Mouse (Mus musculus) erythroblast, adult 5-6 weeks (primary cell): ENCODE measurements around the gene Fbxo2. TPM values are rescaled to one million over a fixed set of nuclear protein-coding genes. Genes with fewer than 3 reads are reported as not detected.

ENCODE experiments used
- ATAC-seq: replicated peaks from 2 replicates; pipeline ENCODE4 v1.8.0; 2016; ENCODE audit warnings: moderate number of reproducible peaks, mild to moderate bottlenecking, moderate TSS enrichment, inconsistent platforms; ENCODE audit not compliant: poor library complexity, low FRiP score, severe bottlenecking
- total RNA-seq, 2 experiments: library from RNA; stranded (forward) in 1 of 2; stranded (reverse) in 1 of 2; fragments of 150-400 nt in 1 of 2; fragments of 200-764, 138-1000 nt in 1 of 2; gene quantifications; 2 replicates each; pipeline versions ENCODE4 v1.2.3 to v1.2.4; 2015 to 2017; ENCODE audit warnings: low replicate concordance in 2 of 2

The Fbxo2 gene
- total RNA-seq, 2 experiments from 2014 or later = not detected

GRCm38 (mm10) chr4:148140098-148141011 is 20.1 kb upstream of the Fbxo2 start:
- ATAC-seq = peak; percentile 95

GRCm38 (mm10) chr4:148143721-148144120 is 16.7 kb upstream of the Fbxo2 start:
- ATAC-seq = no peak

- ATAC-seq = no peak
Measured at GRCm38 (mm10) chr4:148147714-148148113, 12.7 kb upstream of the Fbxo2 start.

GRCm38 (mm10) chr4:148149540-148149939 is 10.9 kb upstream of the Fbxo2 start:
- ATAC-seq = no peak

GRCm38 (mm10) chr4:148150242-148150641 is 10.2 kb upstream of the Fbxo2 start:
- no peak for ATAC-seq

- no peak for ATAC-seq
Measured at GRCm38 (mm10) chr4:148150953-148151266, 9.5 kb upstream of the Fbxo2 start.

GRCm38 (mm10) chr4:148151267-148152168 is 8.9 kb upstream of the Fbxo2 start, which contains the start of gene Fbxo6:
TSS of gene Fbxo6 (minus strand) at chr4:148152140.
- ATAC-seq = peak; percentile 73

- no peak for ATAC-seq
Measured at GRCm38 (mm10) chr4:148152547-148152946, 7.9 kb upstream of the Fbxo2 start.

- ATAC-seq = no peak
Measured at GRCm38 (mm10) chr4:148154006-148154405, 6.4 kb upstream of the Fbxo2 start.

- ATAC-seq = no peak
Measured at GRCm38 (mm10) chr4:148154982-148155381, 5.4 kb upstream of the Fbxo2 start.

- no peak for ATAC-seq
Measured at GRCm38 (mm10) chr4:148158436-148159348, 1.7 kb upstream of the Fbxo2 start.

GRCm38 (mm10) chr4:148159544-148160435 is 631 bp upstream of the Fbxo2 start:
- ATAC-seq = peak; percentile 80

GRCm38 (mm10) chr4:148164002-148164439 is 3.6 kb downstream of the Fbxo2 start:
- ATAC-seq = no peak

GRCm38 (mm10) chr4:148164461-148164860 is 4.0 kb downstream of the Fbxo2 start:
- ATAC-seq = no peak

- no peak for ATAC-seq
Measured at GRCm38 (mm10) chr4:148165551-148165950, 5.1 kb downstream of the Fbxo2 start.

GRCm38 (mm10) chr4:148166431-148166830 is 6.0 kb downstream of the Fbxo2 start:
- no peak for ATAC-seq

GRCm38 (mm10) chr4:148166986-148167385 is 6.6 kb downstream of the Fbxo2 start:
- no peak for ATAC-seq

- ATAC-seq = peak; percentile 57; the same call in 1 of the 2 replicates
Measured at GRCm38 (mm10) chr4:148168287-148168686, 7.9 kb downstream of the Fbxo2 start.

GRCm38 (mm10) chr4:148169586-148169985 is 9.2 kb downstream of the Fbxo2 start:
- no peak for ATAC-seq
